Mouse (Mus musculus): ENCODE measurements around the gene Ovol3. TPM values are rescaled to one million over a fixed set of nuclear protein-coding genes. Genes with fewer than 3 reads are reported as not detected.
A peak's percentile ranks its signal among the peaks of the same experiment; 100 is the strongest.

Ovol3 gene
- polyA plus RNA-seq, 1 experiment from 2014 or later = not detected

- Histone ChIP-seq H3K27me3 (replicated peaks; ENCODE audit: control insufficient read depth, insufficient read depth, low read length) (no peaks in the 10 kb centered on the region), H3K9me3 (ENCODE audit: control insufficient read depth, low read length) (no peaks in the 10 kb centered on the region), H3K4me2 (ENCODE audit: low read length) (no peak overlapping the region), H3K36me3 (ENCODE audit: control insufficient read depth, insufficient read depth, low read length) (peaks cover 47% of the 10 kb centered on the region), H3K4me1 (replicated peaks; ENCODE audit: control insufficient read depth, insufficient read depth, low read length) (peaks cover 6% of the 10 kb centered on the region), H3K27ac (ENCODE audit: low read depth) (no peak overlapping the region), H3K9ac (ENCODE audit: low read length) (no peak overlapping the region), H3K4me3 (ENCODE audit: low read depth, low read length) (no peak overlapping the region)
- 73% methylated on average over 13 of the region's 13 CpGs for WGBS
- no peak for DNase-seq (ENCODE audit: low spot score)
- no peak for ATAC-seq (replicated peaks; ENCODE audit: low FRiP score, low TSS enrichment, low read depth)
Observed at GRCm38 (mm10) chr7:30184641-30185348, 50.7 kb downstream of the Ovol3 start.

GRCm38 (mm10) chr7:30183879-30184289, 51.6 kb downstream of the Ovol3 start, which contains the start of gene Cox7a1:
Gene Cox7a1, plus strand, starts transcription at chr7:30184144.
- Histone ChIP-seq H3K27ac (ENCODE audit: low read depth) (no peak within 1 kb of the TSS), H3K4me3 (ENCODE audit: low read depth, low read length) (0 out of 2 replicates have a peak within 1 kb of the TSS, but pooled peaks have one; percentile 11), H3K36me3 (ENCODE audit: control insufficient read depth, insufficient read depth, low read length) (peaks cover 40% of the 10 kb centered on the region), H3K4me2 (ENCODE audit: low read length) (peak within 1 kb of the TSS; percentile 50), H3K4me1 (replicated peaks; ENCODE audit: control insufficient read depth, insufficient read depth, low read length) (peaks cover 6% of the 10 kb centered on the region), H3K27me3 (replicated peaks; ENCODE audit: control insufficient read depth, insufficient read depth, low read length) (no peaks in the 10 kb centered on the region), H3K9ac (ENCODE audit: low read length) (no peak within 1 kb of the TSS), H3K9me3 (ENCODE audit: control insufficient read depth, low read length) (no peaks in the 10 kb centered on the region)
- 2% methylated on average over 11 of the region's 11 CpGs for WGBS
- ATAC-seq (replicated peaks; ENCODE audit: low FRiP score, low TSS enrichment, low read depth) (peak; percentile 81), DNase-seq (ENCODE audit: low spot score) (peak; percentile 86)

Other genes starting within 250 kb of the Ovol3 start
- gene Zfp14, start 184.3 kb downstream of the Ovol3 start, polyA plus RNA-seq (2014; fragmentation: Nextera tagmentation; extraction: Ambion mirVana) = 3.5 and 4.4 TPM in 2 replicates
- gene Zfp82, start 162.8 kb downstream of the Ovol3 start, polyA plus RNA-seq (2014; fragmentation: Nextera tagmentation; extraction: Ambion mirVana) = 4.9 and 5.4 TPM in 2 replicates
- 0.87 and 1.5 TPM in 2 replicates for gene Gm26920, start 145.3 kb downstream of the Ovol3 start, polyA plus RNA-seq (2014; fragmentation: Nextera tagmentation; extraction: Ambion mirVana)
- gene Zfp566, start 145.2 kb downstream of the Ovol3 start, polyA plus RNA-seq (2014; fragmentation: Nextera tagmentation; extraction: Ambion mirVana) = 8.3 and 11.2 TPM in 2 replicates
- 91.8 and 115 TPM in 2 replicates for gene Zfp260, start 140.9 kb downstream of the Ovol3 start, polyA plus RNA-seq (2014; fragmentation: Nextera tagmentation; extraction: Ambion mirVana)
- 4.2 and 5.8 TPM in 2 replicates for gene Zfp382, start 113.8 kb downstream of the Ovol3 start, polyA plus RNA-seq (2014; fragmentation: Nextera tagmentation; extraction: Ambion mirVana)
- gene Zfp146, start 66.0 kb downstream of the Ovol3 start, polyA plus RNA-seq (2014; fragmentation: Nextera tagmentation; extraction: Ambion mirVana) = 16.0 and 16.3 TPM in 2 replicates
- 5.8 and 11.3 TPM in 2 replicates for gene Cox7a1, start 51.6 kb downstream of the Ovol3 start, polyA plus RNA-seq (2014; fragmentation: Nextera tagmentation; extraction: Ambion mirVana)
- 81.9 and 85.4 TPM in 2 replicates for gene Capns1, start 36.9 kb downstream of the Ovol3 start, polyA plus RNA-seq (2014; fragmentation: Nextera tagmentation; extraction: Ambion mirVana)
- gene Polr2i, start 3.8 kb downstream of the Ovol3 start, polyA plus RNA-seq (2014; fragmentation: Nextera tagmentation; extraction: Ambion mirVana) = 159 and 161 TPM in 2 replicates
- gene Tbcb, start 3.5 kb downstream of the Ovol3 start, polyA plus RNA-seq (2014; fragmentation: Nextera tagmentation; extraction: Ambion mirVana) = 147 and 157 TPM in 2 replicates
- gene Thap8, start 44.4 kb upstream of the Ovol3 start, polyA plus RNA-seq (2014; fragmentation: Nextera tagmentation; extraction: Ambion mirVana) = 0.24 and 0.26 TPM in 2 replicates
- gene Wdr62, start 44.7 kb upstream of the Ovol3 start, polyA plus RNA-seq (2014; fragmentation: Nextera tagmentation; extraction: Ambion mirVana) = 8.5 and 10.5 TPM in 2 replicates
- gene Clip3, start 56.0 kb upstream of the Ovol3 start, polyA plus RNA-seq (2014; fragmentation: Nextera tagmentation; extraction: Ambion mirVana) = 41.4 and 46.1 TPM in 2 replicates
- gene Alkbh6, start 73.0 kb upstream of the Ovol3 start, polyA plus RNA-seq (2014; fragmentation: Nextera tagmentation; extraction: Ambion mirVana) = 70.7 and 79.3 TPM in 2 replicates
- gene Syne4, start 79.1 kb upstream of the Ovol3 start, polyA plus RNA-seq (2014; fragmentation: Nextera tagmentation; extraction: Ambion mirVana) = 52.2 and 60.5 TPM in 2 replicates
- gene E130208F15Rik, start 86.0 kb upstream of the Ovol3 start, polyA plus RNA-seq (2014; fragmentation: Nextera tagmentation; extraction: Ambion mirVana) = not detected in 2 replicates
- gene Sdhaf1, start 88.2 kb upstream of the Ovol3 start, polyA plus RNA-seq (2014; fragmentation: Nextera tagmentation; extraction: Ambion mirVana) = 16.3 and 17.2 TPM in 2 replicates
- gene Lrfn3, start 127.0 kb upstream of the Ovol3 start, polyA plus RNA-seq (2014; fragmentation: Nextera tagmentation; extraction: Ambion mirVana) = 4.4 and 4.5 TPM in 2 replicates
- gene Tyrobp, start 178.0 kb upstream of the Ovol3 start, polyA plus RNA-seq (2014; fragmentation: Nextera tagmentation; extraction: Ambion mirVana) = 53.7 and 54.7 TPM in 2 replicates
- 1.6 and 2.1 TPM in 2 replicates for gene Hcst, start 184.1 kb upstream of the Ovol3 start, polyA plus RNA-seq (2014; fragmentation: Nextera tagmentation; extraction: Ambion mirVana)
- 2.3 and 3.2 TPM in 2 replicates for gene Nfkbid, start 186.0 kb upstream of the Ovol3 start, polyA plus RNA-seq (2014; fragmentation: Nextera tagmentation; extraction: Ambion mirVana)
- gene Aplp1, start 209.8 kb upstream of the Ovol3 start, polyA plus RNA-seq (2014; fragmentation: Nextera tagmentation; extraction: Ambion mirVana) = 37.9 and 43.0 TPM in 2 replicates
- 0.13 and 2.9 TPM in 2 replicates for gene Kirrel2, start 222.0 kb upstream of the Ovol3 start, polyA plus RNA-seq (2014; fragmentation: Nextera tagmentation; extraction: Ambion mirVana)
- 0.15 and 1.3 TPM in 2 replicates for gene Nphs1, start 222.6 kb upstream of the Ovol3 start, polyA plus RNA-seq (2014; fragmentation: Nextera tagmentation; extraction: Ambion mirVana)